Mouse (Mus musculus) MEL (cell line): ENCODE results near the gene Ppm1e. TPM values are rescaled to one million over a fixed set of nuclear protein-coding genes. Genes with fewer than 3 reads are reported as not detected.

Source experiments
- DNase-seq: peaks from one replicate; pipeline ENCODE4 v3.0.0; 2011; ENCODE audit warnings: low read depth, low spot score
- H3K27ac ChIP-seq: 2 replicates; pipeline ENCODE4 v1.5.1; 2012; ENCODE audit warnings: low read depth, mild to moderate bottlenecking, control low read depth, low read length, moderate library complexity; ENCODE audit not compliant: control insufficient read depth
- H3K27me3 ChIP-seq, 2 experiments: fragments of 150-350 bp in 1 of 2; sonication (generic) in 1 of 2; 2 replicates each; pipeline ENCODE4 v1.6.1; 2012; ENCODE audit warnings: low read length in 2 of 2, mild to moderate bottlenecking in 2 of 2, improper control_type of control experiment in 1 of 2, moderate library complexity in 1 of 2; ENCODE audit not compliant: insufficient read depth in 2 of 2, control insufficient read depth in 1 of 2
- H3K36me3 ChIP-seq, 2 experiments: 2 replicates each; pipeline ENCODE4 v1.6.1; 2012 to 2014; ENCODE audit warnings: low read length in 2 of 2, improper control_type of control experiment in 1 of 2, inconsistent platforms in 1 of 2, mild to moderate bottlenecking in 1 of 2; ENCODE audit not compliant: insufficient read depth in 2 of 2, control insufficient read depth in 1 of 2
- H3K4me1 ChIP-seq, 2 experiments: fragments of 150-350 bp in 1 of 2; sonication (generic) in 1 of 2; 2 replicates each; pipeline ENCODE4 v1.6.1; 2012; ENCODE audit warnings: low read length in 2 of 2, improper control_type of control experiment in 1 of 2, mild to moderate bottlenecking in 1 of 2; ENCODE audit not compliant: insufficient read depth in 2 of 2, control insufficient read depth in 1 of 2
- H3K4me3 ChIP-seq, 2 experiments: fragments of 150-350 bp in 1 of 2; sonication (generic) in 1 of 2; 2 replicates each; pipeline ENCODE4 v1.5.1; 2012; ENCODE audit warnings: low read depth in 2 of 2, low read length in 2 of 2, mild to moderate bottlenecking in 2 of 2, moderate library complexity in 2 of 2, control low read depth in 1 of 2, improper control_type of control experiment in 1 of 2; ENCODE audit not compliant: control insufficient read depth in 1 of 2, insufficient read depth in 1 of 2
- H3K79me2 ChIP-seq: 2 replicates; pipeline ENCODE4 v1.6.1; 2012; ENCODE audit warnings: mild to moderate bottlenecking, low read length, moderate library complexity; ENCODE audit not compliant: control insufficient read depth, poor library complexity, insufficient read depth
- H3K9ac ChIP-seq: 2 replicates; pipeline ENCODE4 v1.6.1; 2012; ENCODE audit warnings: low read depth, mild to moderate bottlenecking, control low read depth, low read length, moderate library complexity; ENCODE audit not compliant: control insufficient read depth, poor library complexity, severe bottlenecking
- H3K9me3 ChIP-seq: fragments of 150-350 bp; sonication (generic); replicated peaks from 2 replicates; pipeline ENCODE4 v1.6.1; 2012; ENCODE audit warnings: mild to moderate bottlenecking, low read length, improper control_type of control experiment, moderate library complexity; ENCODE audit not compliant: insufficient read depth
- BHLHE40 ChIP-seq: IDR thresholded peaks from 2 replicates; pipeline ENCODE4 v1.6.1; 2012; ENCODE audit warnings: low read depth, mild to moderate bottlenecking, inconsistent platforms, low read length, improper control_type of control experiment, borderline replicate concordance
- CHD1 ChIP-seq: IDR thresholded peaks from 2 replicates; pipeline ENCODE4 v1.6.1; 2012; ENCODE audit warnings: low read depth, mild to moderate bottlenecking, inconsistent platforms, low read length, improper control_type of control experiment
- CHD2 ChIP-seq: IDR thresholded peaks from 2 replicates; pipeline ENCODE4 v1.6.1; 2011; ENCODE audit warnings: low read length, improper control_type of control experiment
- CTCF ChIP-seq, 3 experiments: IDR thresholded peaks in 2 of 3; conservative IDR thresholded peaks in 1 of 3; 2 replicates each; pipeline ENCODE4 v1.5.1; 2011 to 2012; ENCODE audit warnings: low read length in 3 of 3, low read depth in 2 of 3, mild to moderate bottlenecking in 2 of 3, improper control_type of control experiment in 1 of 3, inconsistent platforms in 1 of 3, mixed read lengths in 1 of 3, moderate library complexity in 1 of 3; ENCODE audit not compliant: control insufficient read depth in 1 of 3, insufficient read depth in 1 of 3, poor library complexity in 1 of 3, severe bottlenecking in 1 of 3
- ELF1 ChIP-seq: IDR thresholded peaks from 2 replicates; pipeline ENCODE4 v1.6.1; 2014; ENCODE audit warnings: low read depth, mild to moderate bottlenecking, inconsistent platforms, low read length, improper control_type of control experiment, moderate library complexity
- GATA1 ChIP-seq: IDR thresholded peaks from 2 replicates; pipeline ENCODE4 v1.6.1; 2011; ENCODE audit warnings: low read depth, low read length, improper control_type of control experiment
- MEF2A ChIP-seq: IDR thresholded peaks from 2 replicates; pipeline ENCODE4 v1.6.1; 2014; ENCODE audit warnings: low read depth, mild to moderate bottlenecking, inconsistent platforms, low read length, improper control_type of control experiment; ENCODE audit not compliant: poor library complexity, insufficient replicate concordance, severe bottlenecking; ENCODE audit errors: extremely low read depth
- MXI1 ChIP-seq: IDR thresholded peaks from 2 replicates; pipeline ENCODE4 v1.6.1; 2011; ENCODE audit warnings: mild to moderate bottlenecking, low read depth, low read length, improper control_type of control experiment
- MYB ChIP-seq: IDR thresholded peaks from 2 replicates; pipeline ENCODE4 v1.6.1; 2011; ENCODE audit warnings: mild to moderate bottlenecking, low read depth, low read length, improper control_type of control experiment
- MYC ChIP-seq: IDR thresholded peaks from 2 replicates; pipeline ENCODE4 v1.6.1; 2011; ENCODE audit warnings: low read depth, mild to moderate bottlenecking, low read length, improper control_type of control experiment, moderate library complexity
- NELFE ChIP-seq: IDR thresholded peaks from 2 replicates; pipeline ENCODE4 v1.6.1; 2011; ENCODE audit warnings: low read depth, low read length, improper control_type of control experiment
- POLR2A ChIP-seq, 2 experiments: IDR thresholded peaks; 2 replicates each; pipeline ENCODE4 v1.6.1; 2011 to 2012; ENCODE audit warnings: low read length in 2 of 2, mild to moderate bottlenecking in 2 of 2, control low read depth in 1 of 2, improper control_type of control experiment in 1 of 2, low read depth in 1 of 2, moderate library complexity in 1 of 2; ENCODE audit not compliant: control insufficient read depth in 1 of 2, insufficient read depth in 1 of 2, poor library complexity in 1 of 2
- RAD21 ChIP-seq: IDR thresholded peaks from 2 replicates; pipeline ENCODE4 v1.6.1; 2011; ENCODE audit warnings: mild to moderate bottlenecking, low read depth, low read length, improper control_type of control experiment
- SMC3 ChIP-seq: IDR thresholded peaks from 2 replicates; pipeline ENCODE4 v1.6.1; 2011; ENCODE audit warnings: low read depth, low read length, improper control_type of control experiment
- TBP ChIP-seq: IDR thresholded peaks from 2 replicates; pipeline ENCODE4 v1.8.0; 2011; ENCODE audit warnings: low read depth, low read length, improper control_type of control experiment
- TCF12 ChIP-seq: IDR thresholded peaks from 2 replicates; pipeline ENCODE4 v1.6.1; 2014; ENCODE audit warnings: low read depth, mild to moderate bottlenecking, inconsistent platforms, low read length, improper control_type of control experiment, moderate library complexity
- UBTF ChIP-seq: IDR thresholded peaks from 2 replicates; pipeline ENCODE4 v1.6.1; 2012; ENCODE audit warnings: low read depth, mild to moderate bottlenecking, inconsistent platforms, low read length, improper control_type of control experiment, moderate library complexity, borderline replicate concordance; ENCODE audit not compliant: insufficient read depth
- ZC3H11A ChIP-seq: IDR thresholded peaks from 2 replicates; pipeline ENCODE4 v1.6.1; 2012; ENCODE audit warnings: low read depth, mild to moderate bottlenecking, inconsistent platforms, low read length, improper control_type of control experiment
- ZMIZ1 ChIP-seq: IDR thresholded peaks from 2 replicates; pipeline ENCODE4 v1.6.1; 2012; ENCODE audit warnings: low read depth, mild to moderate bottlenecking, inconsistent platforms, low read length, improper control_type of control experiment, moderate library complexity
- ZNF384 ChIP-seq: IDR thresholded peaks from 2 replicates; pipeline ENCODE4 v1.6.1; 2012; ENCODE audit warnings: low read depth, mild to moderate bottlenecking, inconsistent platforms, low read length, improper control_type of control experiment
- polyA plus RNA-seq, 2 experiments: library from polyadenylated mRNA; stranded (reverse) in 1 of 2; unstranded in 1 of 2; fragments of >175 nt in 1 of 2; fragments of >200 nt in 1 of 2; gene quantifications; 2 replicates each; pipeline versions ENCODE4 v1.2.1 to v1.2.4; 2012; ENCODE audit warnings: low replicate concordance in 2 of 2, low read depth in 1 of 2; ENCODE audit not compliant: insufficient read length in 2 of 2, insufficient read depth in 1 of 2, missing spikeins in 1 of 2
- total RNA-seq: library from RNA; depleted of rRNA; stranded (reverse); fragments of 300-350 nt; gene quantifications from 2 replicates; pipeline ENCODE4 v1.2.3, GENCODE M21; 2012

Gene Ppm1e
- total and polyA plus RNA-seq, 3 experiments: 1.3 to 2.8 TPM; not detected in 1

DNA sequence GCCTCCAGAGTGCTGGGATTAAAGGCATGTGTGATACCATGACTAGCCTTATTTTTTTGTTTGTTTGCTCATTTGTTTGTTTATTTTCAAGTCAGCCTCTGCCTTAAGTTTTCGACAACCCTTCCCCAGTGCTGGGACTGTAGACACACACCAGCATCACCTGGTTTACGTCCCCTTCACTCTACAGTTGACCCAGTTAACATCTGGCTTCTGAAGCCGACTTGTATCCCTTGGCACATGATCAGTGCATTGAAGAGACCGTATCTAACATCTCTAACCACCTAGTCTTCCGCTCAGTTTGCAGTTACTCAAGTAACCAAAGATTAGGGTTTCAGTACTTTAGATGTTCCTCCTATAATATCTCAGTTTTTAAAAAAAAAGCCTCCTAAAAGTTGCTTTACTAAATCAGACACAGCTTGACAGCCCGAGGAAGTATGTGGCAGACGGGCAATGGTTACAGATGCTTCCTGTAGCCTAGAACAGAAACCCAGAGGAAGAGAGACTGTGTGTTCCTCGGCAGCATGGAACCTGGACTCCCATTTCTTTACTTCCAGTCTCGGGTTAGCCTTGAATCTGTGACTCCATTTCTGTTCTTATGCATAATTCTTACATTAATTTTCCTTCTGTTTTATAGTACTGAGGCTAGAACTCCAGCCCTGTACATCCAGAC lies 113.5 kb downstream of the Ppm1e start:
- H3K4me1 ChIP-seq: no peaks in the 10 kb centered on the region

DNA sequence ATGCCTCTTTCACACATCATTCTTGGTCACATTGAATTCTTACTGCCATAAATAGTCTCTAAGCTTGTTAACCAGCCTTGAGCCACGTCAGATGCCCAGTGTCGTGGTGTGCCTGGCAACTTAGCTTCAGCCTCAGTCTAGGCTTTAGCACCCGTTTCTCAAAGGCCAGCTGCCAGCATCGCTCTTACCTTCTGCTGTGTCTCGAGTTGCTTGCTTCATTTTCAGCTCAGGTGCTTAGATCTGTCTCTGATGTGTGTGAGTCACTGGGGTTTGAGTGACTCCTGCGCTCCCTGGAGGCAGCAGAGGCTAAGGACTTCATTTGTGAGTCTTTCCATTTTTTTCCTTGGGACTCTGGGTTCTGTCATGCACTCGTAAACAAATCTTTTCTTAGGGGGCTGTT lies 117.6 kb downstream of the Ppm1e start:
- Histone ChIP-seq H3K27ac (no peak overlapping the region), H3K9ac (no peak overlapping the region), H3K9me3 (no peaks in the 10 kb centered on the region), H3K4me1 (no peaks in the 10 kb centered on the region), H3K79me2 (no peaks in the 10 kb centered on the region), H3K36me3 (no peaks in the 10 kb centered on the region; a peak in 1 of 4 replicates)
- no peak for DNase-seq
- TF ChIP-seq TBP (no peak), ZMIZ1 (no peak), RAD21 (no peak), MXI1 (no peak), ZNF384 (no peak), CTCF (IDR thresholded peaks at IDR 0.05 in 2 of 3, conservative IDR thresholded peaks at IDR 0.05 in 1 of 3; ENCODE audit: control insufficient read depth in 1 of 3, insufficient read depth in 1 of 3, low read depth in 2 of 3, low read length in 3 of 3, poor library complexity in 1 of 3, severe bottlenecking in 1 of 3) (no peak), ZC3H11A (no peak)
- TF ChIP-seq, all 39 proteins: peak for 0
- Histone ChIP-seq H3K4me3 (no peak overlapping the region), H3K27me3 (no peaks in the 10 kb centered on the region)

More for the DNA sequence above, 113.5 kb downstream of the Ppm1e start:
- Histone ChIP-seq H3K9ac (no peak overlapping the region), H3K27me3 (no peaks in the 10 kb centered on the region), H3K4me3 (no peak overlapping the region), H3K36me3 (no peaks in the 10 kb centered on the region), H3K27ac (no peak overlapping the region), H3K9me3 (no peaks in the 10 kb centered on the region), H3K79me2 (no peaks in the 10 kb centered on the region)
- TF ChIP-seq MEF2A (no peak), UBTF (no peak), ZMIZ1 (no peak), CHD1 (no peak), TCF12 (no peak), MYC (no peak), POLR2A (IDR thresholded peaks at IDR 0.05; ENCODE audit: control insufficient read depth in 1 of 2, insufficient read depth in 1 of 2, low read depth in 1 of 2, low read length in 2 of 2, poor library complexity in 1 of 2) (no peak), NELFE (no peak), ELF1 (no peak), GATA1 (no peak), MYB (no peak), SMC3 (no peak), CHD2 (no peak), BHLHE40 (no peak)
- no peak for DNase-seq
